Mouse (Mus musculus) myocyte (in vitro differentiated cells): Measurements from ENCODE around the gene Gm14214.

Source experiments
- CEBPB ChIP-seq: IDR thresholded peaks from 2 replicates; pipeline ENCODE4 v1.6.1; 2011; ENCODE audit warnings: mild to moderate bottlenecking, moderate library complexity; ENCODE audit not compliant: poor library complexity, insufficient read depth, severe bottlenecking
- E2F4 ChIP-seq: IDR thresholded peaks from one replicate; pipeline ENCODE4 v1.6.1; 2011; ENCODE audit warnings: mild to moderate bottlenecking, control low read depth, moderate library complexity; ENCODE audit not compliant: insufficient read depth
- MAX ChIP-seq: IDR thresholded peaks from one replicate; pipeline ENCODE4 v1.6.1; 2011; ENCODE audit warnings: low read depth, mild to moderate bottlenecking, control low read depth
- MYOG ChIP-seq, 3 experiments: IDR thresholded peaks; one replicate each; pipeline ENCODE4 v1.6.1; 2011; ENCODE audit warnings: control low read depth in 2 of 3, low read depth in 2 of 3, mild to moderate bottlenecking in 2 of 3; ENCODE audit not compliant: insufficient read length in 2 of 3, control insufficient read depth in 1 of 3, insufficient read depth in 1 of 3
- POLR2A ChIP-seq: IDR thresholded peaks from one replicate; pipeline ENCODE4 v1.6.1; 2011; ENCODE audit warnings: low read depth, mild to moderate bottlenecking, control low read depth, moderate library complexity; ENCODE audit not compliant: insufficient read length
- POLR2AphosphoS2 ChIP-seq: IDR thresholded peaks from one replicate; pipeline ENCODE4 v1.6.1; 2011; ENCODE audit warnings: low read depth, control low read depth; ENCODE audit not compliant: insufficient read length
- TCF12 ChIP-seq: IDR thresholded peaks from one replicate; pipeline ENCODE4 v1.6.1; 2011; ENCODE audit warnings: mild to moderate bottlenecking, control low read depth; ENCODE audit not compliant: poor library complexity, insufficient read depth, severe bottlenecking

- no peak for TF ChIP-seq MYOG (IDR thresholded peaks at IDR 0.05; ENCODE audit: control insufficient read depth in 1 of 3, insufficient read depth in 1 of 3, insufficient read length in 2 of 3, low read depth in 2 of 3)
- TF ChIP-seq TCF12: no peak
- TF ChIP-seq POLR2A: no peak
- no peak for TF ChIP-seq POLR2AphosphoS2
- TF ChIP-seq MAX: no peak
- no peak for TF ChIP-seq CEBPB
- no peak for TF ChIP-seq E2F4
Observed at GRCm38 (mm10) chr2:154809107-154809762, 39.4 kb upstream of the Gm14214 start.
